Mouse (Mus musculus) neutrophil, adult 5-6 weeks (primary cell): ENCODE results near the gene Vinac1. TPM values are rescaled to one million over a fixed set of nuclear protein-coding genes. Genes with fewer than 3 reads are reported as not detected.
"Not testable (repeated sequence)": the region's sequence is repeated elsewhere in the genome, so short reads cannot be mapped to it uniquely, and the experiment has no call there.

Experiments
- ATAC-seq: fragments of 151-379, 151-347 bp; 2 replicates; pipeline ENCODE4 v1.8.0; 2017; ENCODE audit warnings: mild to moderate bottlenecking, moderate TSS enrichment; ENCODE audit not compliant: insufficient number of reproducible peaks, poor library complexity, low FRiP score, severe bottlenecking; ENCODE audit errors: extremely low read depth
- total RNA-seq: library from RNA; stranded (forward); fragments of 200-1000 nt; gene quantifications from 2 replicates; pipeline ENCODE4 v1.2.3, GENCODE M21; 2017

The Vinac1 gene
- total RNA-seq, 1 experiment from 2014 or later = 0.12 TPM

- ATAC-seq = no peak
These were observed 1.2 kb downstream of the Vinac1 start for GRCm38 (mm10) chr2:129046846-129047196.

GRCm38 (mm10) chr2:129046172-129046845 is 1.7 kb downstream of the Vinac1 start:
- no peak for ATAC-seq

GRCm38 (mm10) chr2:129040567-129040966 is 7.4 kb downstream of the Vinac1 start:
- ATAC-seq = no peak

GRCm38 (mm10) chr2:129038937-129039631 is 8.9 kb downstream of the Vinac1 start:
- no peak for ATAC-seq

GRCm38 (mm10) chr2:129038426-129038936 is 9.5 kb downstream of the Vinac1 start:
- ATAC-seq = no peak

GRCm38 (mm10) chr2:129035381-129035780 is 12.6 kb downstream of the Vinac1 start:
- ATAC-seq = no peak

GRCm38 (mm10) chr2:129024820-129025219 is 23.2 kb downstream of the Vinac1 start:
- ATAC-seq = no peak

- no peak for ATAC-seq
These were observed 27.9 kb downstream of the Vinac1 start for GRCm38 (mm10) chr2:129020106-129020505.

- ATAC-seq = not testable (repeated sequence)
These were observed 39.1 kb downstream of the Vinac1 start for GRCm38 (mm10) chr2:129008867-129009266.

- no peak for ATAC-seq
These were observed 41.7 kb downstream of the Vinac1 start for GRCm38 (mm10) chr2:129006194-129006749.

- ATAC-seq = no peak
These were observed 43.1 kb downstream of the Vinac1 start for GRCm38 (mm10) chr2:129004872-129005271.

GRCm38 (mm10) chr2:128984746-128985145 is 63.2 kb downstream of the Vinac1 start:
- no peak for ATAC-seq

GRCm38 (mm10) chr2:128975572-128975971 is 72.4 kb downstream of the Vinac1 start:
- ATAC-seq = no peak

Other genes with a start within 250 kb of the Vinac1 start
- 44.1 and 49.2 TPM in 2 replicates for gene Tmem87b, start 230.1 kb downstream of the Vinac1 start, total RNA-seq
- gene Fbln7, start 185.2 kb downstream of the Vinac1 start, total RNA-seq = not detected in 2 replicates
- 12.8 and 14.4 TPM in 2 replicates for gene Zc3h8, start 104.1 kb downstream of the Vinac1 start, total RNA-seq
- 10.5 and 11.4 TPM in 2 replicates for gene Zc3h6, start 80.8 kb downstream of the Vinac1 start, total RNA-seq
- 6.4 and 7.7 TPM in 2 replicates for gene Gm10762, start 80.4 kb downstream of the Vinac1 start, total RNA-seq
- gene Ttl, start 17.8 kb upstream of the Vinac1 start, total RNA-seq = 1.4 and 4.2 TPM in 2 replicates
- 14.5 and 17.3 TPM in 2 replicates for gene Polr1b, start 52.8 kb upstream of the Vinac1 start, total RNA-seq
- gene Chchd5, start 81.5 kb upstream of the Vinac1 start, total RNA-seq = 9.0 and 15.2 TPM in 2 replicates
- gene Slc20a1, start 150.6 kb upstream of the Vinac1 start, total RNA-seq = 161 and 196 TPM in 2 replicates
- 0.47 and 0.98 TPM in 2 replicates for gene Ckap2l, start 249.0 kb upstream of the Vinac1 start, total RNA-seq